In the genomic region with DNA sequence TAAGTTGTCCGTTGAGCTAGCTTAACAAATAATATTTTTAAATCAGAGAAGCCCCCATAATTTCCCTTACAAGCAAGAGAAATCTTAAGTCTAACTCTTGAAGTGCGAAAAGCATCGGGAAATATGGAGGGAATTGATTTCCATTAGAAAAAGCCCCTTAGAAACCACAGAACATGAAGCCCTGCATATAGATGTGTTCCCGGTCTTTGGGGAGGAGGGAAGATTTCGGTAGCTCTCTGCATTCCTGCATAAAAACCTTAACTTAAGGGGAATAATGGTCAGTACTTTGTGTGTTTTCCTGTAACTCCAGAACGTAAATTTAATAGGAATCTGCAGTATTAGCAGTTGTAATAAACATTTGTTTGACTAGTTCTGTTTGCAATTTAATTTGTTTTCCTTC, we compare ENCODE assay signal across 8 mouse cellular contexts.
A peak's percentile ranks its signal among the peaks of the same experiment; 100 is the strongest.
DNase-seq lines count a peak whose midpoint lies in the region; ATAC-seq and TF ChIP-seq lines count a peak whose summit lies in the region.

No protein-coding gene starts in this region.

- H3K9ac ChIP-seq in intestine, embryonic 16.5 days (ENCODE audit: low read depth, low read length), result peak overlapping the region; percentile 66
- H3K9ac ChIP-seq in neural tube, embryonic 14.5 days (replicated peaks; ENCODE audit: low read depth, low read length), result peak overlapping the region; percentile 48

- peak overlapping the region; percentile 88 for H3K4me2 ChIP-seq in intestine, embryonic 16.5 days (ENCODE audit: low read depth, low read length)
- peak overlapping the region; percentile 68 for H3K4me2 ChIP-seq in neural tube, embryonic 14.5 days (ENCODE audit: low read depth, low read length)

- peaks cover 3% of the 10 kb centered on the region; the same call in 1 of the 2 replicates for H3K36me3 ChIP-seq in intestine, embryonic 16.5 days (ENCODE audit: control insufficient read depth, insufficient read depth, low read length)
- no peaks in the 10 kb centered on the region for H3K36me3 ChIP-seq in neural tube, embryonic 14.5 days (ENCODE audit: control insufficient read depth, insufficient read depth, low read length)
- no peaks in the 10 kb centered on the region for H3K36me3 ChIP-seq in thymus, adult 2 months (ENCODE audit: control insufficient read depth, insufficient read depth, low read length)

- peak overlapping the region; percentile 83 for H3K27ac ChIP-seq in left cerebral cortex, adult 2 months
- H3K27ac ChIP-seq in intestine, embryonic 16.5 days (ENCODE audit: low read length), result peak overlapping the region; percentile 97
- peak overlapping the region; percentile 99 for H3K27ac ChIP-seq in neural tube, embryonic 14.5 days (ENCODE audit: low read depth, low read length)
- H3K27ac ChIP-seq in thymus, adult 2 months (ENCODE audit: control insufficient read depth, insufficient read depth, low read length), result no peak overlapping the region

- no peaks in the 10 kb centered on the region for H3K27me3 ChIP-seq in intestine, embryonic 16.5 days (replicated peaks; ENCODE audit: control insufficient read depth, insufficient read depth, low read length)
- H3K27me3 ChIP-seq in neural tube, embryonic 14.5 days (ENCODE audit: control insufficient read depth, insufficient read depth, low read length), result no peaks in the 10 kb centered on the region
- H3K27me3 ChIP-seq in thymus, adult 2 months (ENCODE audit: control insufficient read depth, insufficient read depth, low read length), result no peaks in the 10 kb centered on the region

- H3K4me3 ChIP-seq in left cerebral cortex, adult 2 months, result peak overlapping the region; percentile 55
- peak overlapping the region; percentile 64 for H3K4me3 ChIP-seq in intestine, embryonic 16.5 days (ENCODE audit: low read length)
- H3K4me3 ChIP-seq in neural tube, embryonic 14.5 days (ENCODE audit: low read depth, low read length), result peak overlapping the region; percentile 39
- H3K4me3 ChIP-seq in thymus, adult 2 months (ENCODE audit: control insufficient read depth, insufficient read depth, low read length), result no peak overlapping the region

- intact Hi-C loops in left cerebral cortex, adult 2 months (cut with DNase I), result loop anchor here (1.0 to 10.0 kb wide), 5 partner anchors 97 to 679 kb away; partner anchors contain the start of genes Pum3 and Vldlr
- intact Hi-C loops in left cerebral cortex, postnatal 14 days (cut with DNase I), result loop anchor here (5.0 kb wide), 1 partner anchor 99 kb away; no protein-coding TSS in a partner anchor

- TF ChIP-seq CTCF in left cerebral cortex, adult 2 months (IDR thresholded peaks at IDR 0.05), result no peak
- no peak for TF ChIP-seq CTCF in thymus, adult 2 months (IDR thresholded peaks at IDR 0.05; ENCODE audit: borderline replicate concordance, control insufficient read depth, extremely low read depth, insufficient read depth, low read length, poor library complexity)

- H3K4me1 ChIP-seq in intestine, embryonic 16.5 days (ENCODE audit: control insufficient read depth, insufficient read depth, low read length), result peaks cover 8% of the 10 kb centered on the region
- peaks cover 16% of the 10 kb centered on the region for H3K4me1 ChIP-seq in neural tube, embryonic 14.5 days (ENCODE audit: control insufficient read depth, insufficient read depth, low read length)
- peaks cover 18% of the 10 kb centered on the region for H3K4me1 ChIP-seq in thymus, adult 2 months (replicated peaks; ENCODE audit: control insufficient read depth, insufficient read depth, low read length)

- no peak for ATAC-seq in intestine, embryonic 16.5 days
- ATAC-seq in neural tube, embryonic 14.5 days (ENCODE audit: low read depth), result no peak

- 2% methylated on average over 6 of the region's 6 CpGs for WGBS in intestine, embryonic 16.5 days
- 0% methylated on average over 6 of the region's 6 CpGs for WGBS in neural tube, embryonic 14.5 days
- WGBS in thymus, adult 2 months, result 2% methylated on average over 6 of the region's 6 CpGs

- DNase-seq in left cerebral cortex, adult 2 months (ENCODE audit: extremely low spot score in 1 of 2, low spot score in 2 of 2), result no peak
- DNase-seq in left cerebral cortex, postnatal 14 days (ENCODE audit: low spot score in 2 of 2), result no peak
- DNase-seq in embryo, embryonic 9.5 days (ENCODE audit: extremely low spot score), result peak; percentile 51
- no peak for DNase-seq in thymus, adult 2 months
- DNase-seq in c-Kit-positive CD71-positive TER-119-positive erythroid progenitor cells, embryonic 14.5 days (ENCODE audit: low spot score), result no peak
- no peak for DNase-seq in left cerebral cortex, adult 9 months (ENCODE audit: low spot score in 2 of 2)

- no peaks in the 10 kb centered on the region for H3K9me3 ChIP-seq in intestine, embryonic 16.5 days (ENCODE audit: control insufficient read depth, low read length)
- H3K9me3 ChIP-seq in neural tube, embryonic 14.5 days (ENCODE audit: control insufficient read depth, low read length), result no peaks in the 10 kb centered on the region

- no peak for TF ChIP-seq POLR2A in thymus, adult 2 months (IDR thresholded peaks at IDR 0.05; ENCODE audit: control insufficient read depth, extremely low read depth, insufficient read depth, low read length, poor library complexity)
